Mouse (Mus musculus) megakaryocyte, embryonic 14.5 days (primary cell): ENCODE measurements at regions not wholly inside any gene's neighbourhood (a gene's known extent, or its start where the extent isn't known, plus 50 kb on each side); places are given as distances from the start of the nearest gene placed in this dataset.

Source experiments
- FLI1 ChIP-seq: IDR thresholded peaks from 2 replicates; pipeline ENCODE4 v1.6.1; 2012; ENCODE audit warnings: low read length, inconsistent platforms, mixed read lengths
- GATA1 ChIP-seq: IDR thresholded peaks from 3 replicates; pipeline ENCODE4 v1.6.1; 2012; ENCODE audit warnings: mixed read lengths, low read length, inconsistent platforms, borderline replicate concordance

- TF ChIP-seq GATA1, result no peak
- TF ChIP-seq FLI1, result no peak
Measured at GRCm38 (mm10) chr1:23674357-23674756, 87.2 kb upstream of the B3gat2 start.
